Mouse (Mus musculus) heart, adult 2 months (tissue): ENCODE measurements around the gene Sdsl. TPM values are rescaled to one million over a fixed set of nuclear protein-coding genes. Genes with fewer than 3 reads are reported as not detected.

ENCODE experiments used
- DNase-seq, 2 experiments: peaks; one replicate each; pipeline ENCODE4 v3.0.0; 2021
- H3K27ac ChIP-seq: fragments of 200-600 bp; 2 replicates; pipeline ENCODE4 v1.8.1; 2022
- H3K27me3 ChIP-seq: fragments of 200-500 bp; 2 replicates; pipeline ENCODE4 v1.6.1; 2012; ENCODE audit warnings: mild to moderate bottlenecking, low read length, inconsistent platforms, mixed read lengths; ENCODE audit not compliant: control insufficient read depth, insufficient read depth
- H3K36me3 ChIP-seq: fragments of 200-500 bp; 2 replicates; pipeline ENCODE4 v1.6.1; 2012; ENCODE audit warnings: low read length, inconsistent platforms; ENCODE audit not compliant: control insufficient read depth, insufficient read depth
- H3K4me1 ChIP-seq: fragments of 200-500 bp; 2 replicates; pipeline ENCODE4 v1.6.1; 2011; ENCODE audit warnings: low read length; ENCODE audit not compliant: control insufficient read depth, insufficient read depth
- H3K4me3 ChIP-seq: fragments of 200-600 bp; 2 replicates; pipeline ENCODE4 v1.8.1; 2022
- H3K79me2 ChIP-seq: fragments of 200-500 bp; replicated peaks from 2 replicates; pipeline ENCODE4 v1.6.1; 2012; ENCODE audit warnings: mild to moderate bottlenecking, inconsistent platforms, low read length, moderate library complexity, mixed read lengths; ENCODE audit not compliant: control insufficient read depth, insufficient read depth
- H3K9ac ChIP-seq: fragments of 200-500 bp; 2 replicates; pipeline ENCODE4 v1.6.1; 2012; ENCODE audit warnings: low read depth, mild to moderate bottlenecking, control low read depth, inconsistent platforms, low read length, mixed read lengths
- CTCF ChIP-seq: fragments of 200-600 bp; IDR thresholded peaks from 2 replicates; pipeline ENCODE4 v1.8.1; 2022; ENCODE audit warnings: antibody characterized with exemption, mild to moderate bottlenecking, moderate library complexity
- EP300 ChIP-seq: fragments of 200-500 bp; IDR thresholded peaks from 2 replicates; pipeline ENCODE4 v1.6.1; 2011; ENCODE audit warnings: low read depth, low read length, control low read depth; ENCODE audit not compliant: insufficient read depth
- POLR2A ChIP-seq: fragments of 200-500 bp; IDR thresholded peaks from 2 replicates; pipeline ENCODE4 v1.6.1; 2011; ENCODE audit warnings: mild to moderate bottlenecking, low read depth, low read length, control low read depth; ENCODE audit not compliant: insufficient read depth
- WGBS: fragments of 180-500 bp; shearing (Covaris S2); methylation state at CpG from one replicate; pipeline ENCODE4 v1.1.7; 2018; 5-methylcytosine and 5-hydroxymethylcytosine counted together
- intact Hi-C: fragments of 180-260 bp; cut with DNase I; formaldehyde crosslinking; loops from one replicate; pipeline ENCODE4 v1.15.1; 2025
- polyA plus RNA-seq: library from polyadenylated mRNA; depleted of rRNA; stranded (reverse); fragments of >200 nt; gene quantifications from 2 replicates; pipeline ENCODE4 v1.2.3, GENCODE M21; 2012
- total RNA-seq, 2 experiments: library from RNA; stranded (reverse); gene quantifications; 2 replicates each; pipeline ENCODE4 v1.2.3; 2021

Sdsl gene
- total and polyA plus RNA-seq, 3 experiments: 8.8 to 12.6 (median 9.8) TPM

- WGBS: 14% methylated on average over 13 of the region's 13 CpGs
- intact Hi-C loops: no loop called here
- TF ChIP-seq CTCF (no peak), POLR2A (no peak), EP300 (no peak)
- Histone ChIP-seq H3K9ac (no peak within 1 kb of the TSS), H3K27ac (no peak within 1 kb of the TSS), H3K27me3 (no peaks in the 10 kb centered on the region), H3K4me1 (no peaks in the 10 kb centered on the region), H3K4me3 (no peak within 1 kb of the TSS), H3K79me2 (no peaks in the 10 kb centered on the region), H3K36me3 (no peaks in the 10 kb centered on the region)
- no peak for DNase-seq
These were observed 3.7 kb upstream of the Sdsl start, which contains the start of gene Sds for GRCm38 (mm10) chr5:120476296-120476695. Gene Sds (plus strand): TSS chr5:120476526.

- H3K9ac ChIP-seq: no peak overlapping the region
- 49% methylated on average over 8 of the region's 8 CpGs for WGBS
- no peak for DNase-seq
- H3K4me3 ChIP-seq: no peak overlapping the region
- H3K27me3 ChIP-seq: no peaks in the 10 kb centered on the region
- no peak overlapping the region for H3K27ac ChIP-seq
- H3K36me3 ChIP-seq: no peaks in the 10 kb centered on the region
- no peaks in the 10 kb centered on the region for H3K79me2 ChIP-seq
- TF ChIP-seq POLR2A (no peak), CTCF (no peak), EP300 (no peak)
- intact Hi-C loops: no loop called here
- H3K4me1 ChIP-seq: no peaks in the 10 kb centered on the region
These were observed 3.3 kb upstream of the Sdsl start for GRCm38 (mm10) chr5:120475861-120476260.

DNA sequence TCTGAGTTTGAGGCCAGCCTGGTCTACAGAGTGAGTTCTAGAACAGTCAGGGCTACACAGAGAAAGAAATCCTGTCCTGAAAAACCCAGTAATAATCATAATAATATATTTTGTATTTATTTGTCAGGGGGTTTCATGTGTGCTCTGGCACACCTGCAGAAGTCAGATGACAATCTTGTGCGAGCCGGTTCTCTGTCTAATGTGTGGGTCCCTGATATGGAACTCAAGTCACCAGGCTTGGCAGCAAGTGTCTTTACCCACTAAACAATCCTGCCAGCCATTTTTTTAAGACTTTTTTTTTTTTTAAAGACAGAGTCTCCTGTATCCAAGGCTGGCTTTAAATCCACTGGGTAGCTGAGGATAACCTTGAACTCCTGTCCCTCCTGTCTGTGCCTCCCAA lies 751 bp upstream of the Sdsl start:
- H3K79me2 ChIP-seq: no peaks in the 10 kb centered on the region
- TF ChIP-seq CTCF (no peak), POLR2A (no peak), EP300 (no peak)
- H3K27ac ChIP-seq: no peak overlapping the region
- no peak overlapping the region for H3K9ac ChIP-seq
- H3K36me3 ChIP-seq: no peaks in the 10 kb centered on the region
- intact Hi-C loops: no loop called here
- no peaks in the 10 kb centered on the region for H3K27me3 ChIP-seq
- H3K4me3 ChIP-seq: no peak overlapping the region
- 91% methylated on average over 2 of the region's 2 CpGs for WGBS
- DNase-seq: no peak
- no peaks in the 10 kb centered on the region for H3K4me1 ChIP-seq

DNA sequence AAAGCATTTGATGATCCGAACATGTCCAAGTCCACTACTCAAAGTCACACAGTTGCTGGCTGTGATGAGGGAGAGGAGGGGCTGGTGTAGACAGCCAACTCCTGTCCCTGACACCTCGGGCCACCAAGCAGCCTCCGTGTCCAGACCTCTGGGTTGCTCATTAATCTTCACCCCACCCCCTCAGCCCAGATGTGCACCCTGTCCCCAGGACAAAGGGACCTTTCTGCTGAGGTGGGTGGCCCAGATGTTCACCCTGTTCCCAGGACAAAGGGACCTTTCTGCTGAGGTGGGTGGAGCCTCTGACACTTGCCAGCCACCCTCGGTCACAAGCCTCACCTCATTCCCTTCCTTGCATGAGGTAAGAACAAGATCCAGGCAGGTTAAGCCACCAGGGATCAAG lies 1.1 kb downstream of the Sdsl start:
- Histone ChIP-seq H3K9ac (no peak overlapping the region), H3K36me3 (no peaks in the 10 kb centered on the region), H3K4me3 (no peak overlapping the region), H3K4me1 (no peaks in the 10 kb centered on the region), H3K27me3 (no peaks in the 10 kb centered on the region), H3K79me2 (no peaks in the 10 kb centered on the region), H3K27ac (no peak overlapping the region)
- WGBS: 55% methylated on average over 4 of the region's 4 CpGs
- intact Hi-C loops: no loop called here
- TF ChIP-seq POLR2A (no peak), CTCF (no peak), EP300 (no peak)
- no peak for DNase-seq

DNA sequence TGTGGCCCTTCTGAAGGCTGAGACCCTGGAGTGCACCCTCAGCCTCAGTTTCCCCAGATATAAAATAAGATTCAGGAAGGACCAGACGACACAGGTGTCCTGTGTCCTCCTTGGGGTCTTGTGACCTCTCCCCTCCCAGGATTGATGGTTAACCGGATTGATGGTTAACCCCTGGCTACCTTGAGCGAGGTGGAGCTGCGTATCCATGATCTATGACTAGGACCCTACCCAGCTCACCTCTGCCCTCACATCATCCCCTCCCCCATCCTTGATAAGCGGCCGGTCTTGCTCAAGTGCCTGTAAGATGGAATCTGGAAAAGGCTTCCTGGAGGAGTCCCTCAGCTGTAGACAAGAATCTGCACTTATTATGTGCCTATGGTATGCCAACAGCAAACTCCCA lies 3.8 kb downstream of the Sdsl start:
- Histone ChIP-seq H3K36me3 (no peaks in the 10 kb centered on the region), H3K4me1 (no peaks in the 10 kb centered on the region), H3K4me3 (no peak overlapping the region), H3K9ac (no peak overlapping the region), H3K79me2 (no peaks in the 10 kb centered on the region), H3K27ac (no peak overlapping the region), H3K27me3 (no peaks in the 10 kb centered on the region)
- TF ChIP-seq CTCF: no peak
- TF ChIP-seq POLR2A: no peak
- intact Hi-C loops: no loop called here
- DNase-seq: no peak
- WGBS: 77% methylated on average over 6 of the region's 6 CpGs

GRCm38 (mm10) chr5:120468336-120468735 lies 4.3 kb downstream of the Sdsl start:
- H3K27ac ChIP-seq: no peak overlapping the region
- no peak overlapping the region for H3K4me3 ChIP-seq
- H3K36me3 ChIP-seq: no peaks in the 10 kb centered on the region
- H3K9ac ChIP-seq: no peak overlapping the region
- no peaks in the 10 kb centered on the region for H3K27me3 ChIP-seq
- H3K79me2 ChIP-seq: no peaks in the 10 kb centered on the region
- no peaks in the 10 kb centered on the region for H3K4me1 ChIP-seq
- DNase-seq: no peak
- intact Hi-C loops: no loop called here
- TF ChIP-seq CTCF (no peak), EP300 (no peak), POLR2A (no peak)
- WGBS: 82% methylated on average over 5 of the region's 5 CpGs

DNA sequence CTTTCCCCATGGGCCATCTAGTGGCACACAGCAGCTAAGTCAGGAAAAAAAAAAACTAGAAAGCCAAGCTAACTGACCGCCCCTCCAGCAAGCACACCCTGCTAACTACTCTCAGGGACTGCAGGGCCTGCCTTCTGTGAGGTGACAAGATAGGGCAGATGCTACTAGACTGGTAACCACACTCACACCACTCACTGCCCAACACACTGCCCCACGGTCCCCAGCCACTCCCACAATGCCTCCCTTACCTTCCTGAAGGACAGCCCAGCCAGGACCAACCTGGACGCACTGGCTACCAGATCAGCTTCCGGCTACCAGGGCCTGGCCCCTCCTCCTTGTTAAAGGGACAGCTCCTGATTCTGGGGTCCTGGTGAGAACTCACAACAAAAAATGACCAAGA lies 5.6 kb downstream of the Sdsl start:
- TF ChIP-seq POLR2A: peak; percentile 39; the same call in 1 of the 2 replicates
- no peak for TF ChIP-seq EP300
- peak; percentile 32 for TF ChIP-seq CTCF
- peak overlapping the region; percentile 65 for H3K27ac ChIP-seq
- no peaks in the 10 kb centered on the region for H3K36me3 ChIP-seq
- H3K9ac ChIP-seq: peak overlapping the region; percentile 10
- no peaks in the 10 kb centered on the region for H3K4me1 ChIP-seq
- intact Hi-C loops: no loop called here
- peak in 1 of 2 experiments; percentile 39 for DNase-seq
- H3K79me2 ChIP-seq: no peaks in the 10 kb centered on the region
- H3K27me3 ChIP-seq: no peaks in the 10 kb centered on the region
- H3K4me3 ChIP-seq: peak overlapping the region; percentile 29
- 12% methylated on average over 4 of the region's 4 CpGs for WGBS
